Mouse (Mus musculus) lung, embryonic 16.5 days (tissue): Measurements from ENCODE around the gene Pik3r2. TPM values are rescaled to one million over a fixed set of nuclear protein-coding genes. Genes with fewer than 3 reads are reported as not detected.
"Not testable (repeated sequence)": the region's sequence is repeated elsewhere in the genome, so short reads cannot be mapped to it uniquely, and the experiment has no call there.

Experiments used
- ATAC-seq: fragments of 200-750 bp; cut with Nextera tagmentation; 2 replicates; pipeline ENCODE4 v1.8.0; 2017; ENCODE audit warnings: low read depth, mild to moderate bottlenecking, moderate library complexity
- H3K27ac ChIP-seq: fragments of 300-500 bp; sonication (generic); 2 replicates; pipeline ENCODE4 v1.5.1; 2014; ENCODE audit warnings: mild to moderate bottlenecking, control low read depth, low read length
- H3K27me3 ChIP-seq: fragments of 300-500 bp; sonication (generic); 2 replicates; pipeline ENCODE4 v1.6.1; 2014; ENCODE audit warnings: low read depth, low read length, mixed read lengths; ENCODE audit not compliant: control insufficient read depth, insufficient read depth
- H3K36me3 ChIP-seq: fragments of 300-500 bp; sonication (generic); 2 replicates; pipeline ENCODE4 v1.6.1; 2014; ENCODE audit warnings: low read length; ENCODE audit not compliant: control insufficient read depth, insufficient read depth
- H3K4me1 ChIP-seq: fragments of 300-500 bp; sonication (generic); replicated peaks from 2 replicates; pipeline ENCODE4 v1.6.1; 2014; ENCODE audit warnings: low read length, mixed read lengths; ENCODE audit not compliant: control insufficient read depth, insufficient read depth
- H3K4me2 ChIP-seq: fragments of 300-500 bp; sonication (generic); 2 replicates; pipeline ENCODE4 v1.6.1; 2014; ENCODE audit warnings: low read depth, low read length, control low read depth
- H3K4me3 ChIP-seq: fragments of 300-500 bp; sonication (generic); 2 replicates; pipeline ENCODE4 v1.5.1; 2014; ENCODE audit warnings: mild to moderate bottlenecking, low read length, control low read depth
- H3K9ac ChIP-seq: fragments of 300-500 bp; sonication (generic); 2 replicates; pipeline ENCODE4 v1.6.1; 2014; ENCODE audit warnings: low read length, control low read depth
- H3K9me3 ChIP-seq: fragments of 300-500 bp; sonication (generic); 2 replicates; pipeline ENCODE4 v1.6.1; 2016; ENCODE audit warnings: low read length; ENCODE audit not compliant: control insufficient read depth
- WGBS: fragments of 180-500 bp; shearing (Covaris S2); extraction: QIAGEN DNeasy Blood & Tissue Kit; methylation state at CpG from one replicate; pipeline ENCODE4 v1.1.7; 2014; 5-methylcytosine and 5-hydroxymethylcytosine counted together
- polyA plus RNA-seq: library from polyadenylated mRNA; unstranded; fragments of >200 nt; fragmentation: Nextera tagmentation; extraction: Ambion mirVana; gene quantifications from 2 replicates; pipeline ENCODE4 v1.2.1, GENCODE M21; 2015

Pik3r2 gene
- 56.0 and 56.8 TPM in 2 replicates for polyA plus RNA-seq

GRCm38 (mm10) chr8:70776496-70777444 lies at the start of gene Pik3r2:
TSS of gene Pik3r2 (minus strand) at chr8:70776713.
- ATAC-seq, result peak; percentile 93
- Histone ChIP-seq H3K27ac (peak within 1 kb of the TSS; percentile 100), H3K4me1 (peaks cover 45% of the 10 kb centered on the region), H3K9ac (peak within 1 kb of the TSS; percentile 99), H3K4me2 (peak within 1 kb of the TSS; percentile 97), H3K9me3 (no peaks in the 10 kb centered on the region), H3K27me3 (no peaks in the 10 kb centered on the region), H3K4me3 (peak within 1 kb of the TSS; percentile 91), H3K36me3 (peaks cover 29% of the 10 kb centered on the region)
- under 1% methylated on average over 92 of the region's 94 CpGs for WGBS

GRCm38 (mm10) chr8:70825816-70826215 lies 49.3 kb upstream of the Pik3r2 start:
- no peak for ATAC-seq
- Histone ChIP-seq H3K4me2 (no peak overlapping the region), H3K9ac (no peak overlapping the region), H3K9me3 (no peaks in the 10 kb centered on the region), H3K27me3 (no peaks in the 10 kb centered on the region), H3K4me1 (0 out of 2 replicates have a peak, but pooled peaks cover 3% of the 10 kb centered on the region), H3K4me3 (no peak overlapping the region), H3K27ac (no peak overlapping the region), H3K36me3 (no peaks in the 10 kb centered on the region)
- 71% methylated on average over 8 of the region's 8 CpGs for WGBS

- H3K27ac ChIP-seq, result no peak overlapping the region
- no peaks in the 10 kb centered on the region for H3K36me3 ChIP-seq
- H3K4me2 ChIP-seq, result no peak overlapping the region
- no peaks in the 10 kb centered on the region for H3K27me3 ChIP-seq
- H3K9ac ChIP-seq, result no peak overlapping the region
- H3K9me3 ChIP-seq, result no peaks in the 10 kb centered on the region
- H3K4me3 ChIP-seq, result no peak overlapping the region
- WGBS, result 76% methylated on average over 7 of the region's 7 CpGs
- ATAC-seq, result no peak
- peaks cover 8% of the 10 kb centered on the region for H3K4me1 ChIP-seq
Observed at GRCm38 (mm10) chr8:70823802-70824201, 47.3 kb upstream of the Pik3r2 start.

DNA sequence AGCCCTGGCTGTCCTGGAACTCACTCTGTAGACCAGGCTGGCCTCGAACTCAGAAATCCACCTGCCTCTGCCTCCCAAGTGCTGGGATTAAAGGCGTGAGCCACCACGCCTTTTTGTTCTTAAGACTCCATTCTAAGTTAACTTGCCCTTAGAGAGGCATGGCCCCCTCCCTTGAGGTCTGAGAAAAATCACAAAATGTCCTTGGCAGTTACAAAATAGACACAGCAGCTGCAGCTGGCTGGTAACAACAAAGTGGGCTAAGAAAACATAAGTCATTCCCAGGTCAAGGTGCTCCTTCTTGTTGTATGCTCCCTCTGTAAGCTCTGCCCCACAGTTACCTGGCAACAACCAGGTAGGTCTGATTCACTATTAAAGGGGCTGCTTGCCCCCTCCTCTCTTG lies 46.1 kb upstream of the Pik3r2 start:
- not testable (repeated sequence) for H3K4me3 ChIP-seq, H3K36me3 ChIP-seq, H3K4me1 ChIP-seq, H3K27ac ChIP-seq, H3K27me3 ChIP-seq, H3K9me3 ChIP-seq, H3K4me2 ChIP-seq, ATAC-seq, H3K9ac ChIP-seq
- WGBS, result 78% methylated on average over 3 of the region's 3 CpGs

DNA sequence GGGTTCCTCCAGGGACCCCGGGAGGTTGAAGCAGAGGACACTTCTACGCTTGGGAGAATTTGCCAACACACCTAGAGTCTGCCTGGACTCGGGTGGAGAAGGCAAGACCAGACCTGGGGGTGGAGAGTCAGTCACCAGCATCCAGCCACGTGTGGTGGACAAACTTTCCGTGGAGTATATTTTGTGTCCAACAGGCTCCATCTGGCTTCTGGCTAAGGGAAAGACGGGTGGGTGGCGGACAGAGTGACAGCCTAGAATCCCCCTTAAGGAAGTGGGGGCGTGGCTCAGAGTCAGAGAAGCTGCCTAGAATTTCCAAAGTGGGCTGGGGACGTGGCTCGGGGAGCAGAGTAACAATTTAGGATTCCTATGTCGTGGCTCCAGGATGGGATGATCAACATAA lies 45.5 kb upstream of the Pik3r2 start:
- 34% methylated on average over 11 of the region's 11 CpGs for WGBS
- no peak overlapping the region for H3K4me3 ChIP-seq
- no peak overlapping the region for H3K4me2 ChIP-seq
- peaks cover 8% of the 10 kb centered on the region for H3K4me1 ChIP-seq
- no peak overlapping the region for H3K9ac ChIP-seq
- no peak overlapping the region for H3K27ac ChIP-seq
- no peaks in the 10 kb centered on the region for H3K36me3 ChIP-seq
- no peaks in the 10 kb centered on the region for H3K9me3 ChIP-seq
- peaks cover 2% of the 10 kb centered on the region; the same call in 1 of the 2 replicates for H3K27me3 ChIP-seq
- ATAC-seq, result no peak

- no peak overlapping the region for H3K9ac ChIP-seq
- WGBS, result 16% methylated on average over 29 of the region's 30 CpGs
- ATAC-seq, result peak; percentile 34
Observed at GRCm38 (mm10) chr8:70821399-70821962, 45.0 kb upstream of the Pik3r2 start.

DNA sequence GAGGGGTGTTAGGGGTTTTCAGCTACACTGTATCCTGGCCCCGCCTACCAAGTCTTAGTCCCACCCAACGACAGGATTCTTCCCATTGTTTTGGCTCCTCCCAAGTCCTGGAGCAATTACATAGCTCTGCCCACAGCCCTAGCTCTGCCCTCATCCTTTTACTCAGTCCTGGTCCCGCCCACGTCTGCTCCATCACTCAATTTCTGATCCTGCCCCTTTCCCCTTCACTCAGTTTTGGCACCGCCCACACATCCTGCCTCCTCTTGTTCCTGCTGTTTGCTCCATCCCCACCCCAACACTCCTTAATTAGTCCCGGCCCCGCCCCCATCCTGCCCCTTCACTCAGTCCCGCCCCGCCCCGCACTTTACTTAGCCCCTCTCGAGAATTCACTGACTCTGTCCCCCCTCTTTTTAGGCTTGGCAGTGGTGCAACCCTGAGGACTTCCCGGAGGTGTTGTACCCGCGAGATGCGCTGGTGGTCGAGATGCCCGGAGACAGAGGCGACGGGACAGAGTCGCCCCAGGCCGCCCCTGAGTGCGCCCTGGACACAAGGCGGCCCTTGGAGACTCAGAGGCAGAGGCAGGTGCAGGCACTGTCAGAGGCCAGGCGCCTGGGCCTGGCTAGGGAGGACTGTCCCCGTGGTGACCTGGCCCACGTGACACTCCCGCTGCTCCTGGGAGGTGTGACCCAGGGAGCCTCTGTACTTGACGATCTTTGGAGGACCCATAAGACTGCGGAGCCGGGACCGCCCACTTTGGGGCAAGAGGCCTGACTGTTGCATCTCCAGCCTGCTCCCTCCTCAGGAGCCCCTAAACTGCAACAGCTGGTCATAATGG lies 43.8 kb upstream of the Pik3r2 start:
- H3K36me3 ChIP-seq, result no peaks in the 10 kb centered on the region
- peaks cover 8% of the 10 kb centered on the region for H3K4me1 ChIP-seq
- H3K27ac ChIP-seq, result peak overlapping the region; percentile 33; the same call in 1 of the 2 replicates
- ATAC-seq, result peak; percentile 82
- H3K9ac ChIP-seq, result peak overlapping the region; percentile 37
- peak overlapping the region; percentile 46 for H3K4me2 ChIP-seq
- 5% methylated on average over 31 of the region's 31 CpGs for WGBS
- H3K4me3 ChIP-seq, result peak overlapping the region; percentile 27; the same call in 1 of the 2 replicates
- H3K9me3 ChIP-seq, result no peaks in the 10 kb centered on the region
- H3K27me3 ChIP-seq, result peaks cover 11% of the 10 kb centered on the region

More at GRCm38 (mm10) chr8:70821399-70821962, 45.0 kb upstream of the Pik3r2 start:
- no peak overlapping the region for H3K4me3 ChIP-seq
- peaks cover 8% of the 10 kb centered on the region for H3K4me1 ChIP-seq
- no peak overlapping the region for H3K4me2 ChIP-seq
- H3K36me3 ChIP-seq, result no peaks in the 10 kb centered on the region
- H3K27me3 ChIP-seq, result peaks cover 7% of the 10 kb centered on the region
- H3K9me3 ChIP-seq, result no peaks in the 10 kb centered on the region
- H3K27ac ChIP-seq, result no peak overlapping the region

DNA sequence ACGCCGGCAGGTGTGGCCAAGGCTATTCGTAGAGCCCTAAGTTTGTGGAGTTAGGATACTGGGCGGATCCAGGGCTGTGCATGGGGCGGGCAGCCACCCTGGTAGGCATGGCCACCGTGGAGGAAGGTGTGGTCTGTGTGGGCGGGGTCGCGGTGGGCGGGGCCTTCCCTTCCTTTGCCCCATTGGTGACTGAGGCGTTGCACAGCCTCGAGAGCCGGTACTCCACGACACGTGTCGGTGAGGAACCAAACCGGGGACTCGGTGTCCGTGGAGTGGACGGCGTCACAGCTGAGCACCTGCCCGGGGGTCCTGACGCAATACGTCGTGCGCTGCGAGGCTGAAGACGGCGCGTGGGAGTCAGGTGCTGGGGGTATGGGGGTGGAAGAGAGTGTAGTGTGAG lies 40.2 kb upstream of the Pik3r2 start:
- peak overlapping the region; percentile 48 for H3K4me2 ChIP-seq

More for the DNA sequence above, 40.2 kb upstream of the Pik3r2 start:
- no peak overlapping the region for H3K27ac ChIP-seq
- peaks cover 6% of the 10 kb centered on the region for H3K4me1 ChIP-seq
- H3K4me3 ChIP-seq, result peak overlapping the region; percentile 26
- no peak overlapping the region for H3K9ac ChIP-seq
- H3K27me3 ChIP-seq, result peaks cover 11% of the 10 kb centered on the region
- peak; percentile 45 for ATAC-seq
- no peaks in the 10 kb centered on the region for H3K36me3 ChIP-seq
- no peaks in the 10 kb centered on the region for H3K9me3 ChIP-seq
- WGBS, result 5% methylated on average over 28 of the region's 30 CpGs
